Mouse (Mus musculus) megakaryocyte, embryonic 14.5 days (primary cell): ENCODE measurements at regions not wholly inside any gene's neighbourhood (a gene's known extent, or its start where the extent isn't known, plus 50 kb on each side); places are given as distances from the start of the nearest gene placed in this dataset.

ENCODE experiments used
- FLI1 ChIP-seq: IDR thresholded peaks from 2 replicates; pipeline ENCODE4 v1.6.1; 2012; ENCODE audit warnings: low read length, inconsistent platforms, mixed read lengths
- GATA1 ChIP-seq: IDR thresholded peaks from 3 replicates; pipeline ENCODE4 v1.6.1; 2012; ENCODE audit warnings: mixed read lengths, low read length, inconsistent platforms, borderline replicate concordance

DNA sequence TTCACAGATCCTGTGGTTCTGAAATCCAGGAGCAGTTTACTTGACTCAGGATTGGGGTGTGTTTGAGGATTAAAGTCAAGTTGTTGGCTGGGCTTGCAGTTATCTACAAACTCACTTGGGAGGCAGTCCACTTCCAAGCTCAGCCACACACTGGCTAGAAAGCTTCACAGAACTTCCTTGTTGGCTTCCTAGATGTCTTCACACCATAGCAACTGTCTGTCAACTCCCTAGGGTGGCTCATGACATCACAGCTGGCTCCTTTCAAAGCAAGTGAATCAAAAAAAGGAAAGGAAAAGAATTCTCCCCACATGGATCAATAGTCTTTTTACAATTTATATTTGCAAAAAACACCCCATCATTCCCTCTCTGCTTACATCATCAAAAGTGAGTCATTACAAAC is 408.9 kb downstream of the Sorl1 start:
- no peak for TF ChIP-seq GATA1
- no peak for TF ChIP-seq FLI1
